Mouse (Mus musculus) large intestine, adult 2 months (tissue): Measurements from ENCODE around the gene Med26. TPM values are rescaled to one million over a fixed set of nuclear protein-coding genes. Genes with fewer than 3 reads are reported as not detected.

Experiments used
- polyA plus RNA-seq: library from polyadenylated mRNA; depleted of rRNA; stranded (reverse); fragments of >200 nt; gene quantifications from 2 replicates; pipeline ENCODE4 v1.2.3, GENCODE M21; 2012; rRNA removed

Med26 gene
- polyA plus RNA-seq, 1 experiment = 6.9 TPM

Other genes starting within 250 kb of the Med26 start
- gene Gm10282, start 243.0 kb downstream of the Med26 start, polyA plus RNA-seq = 0.81 and 1.1 TPM in 2 replicates
- gene Klf2, start 229.2 kb downstream of the Med26 start, polyA plus RNA-seq = 9.5 and 11.3 TPM in 2 replicates
- gene Eps15l1, start 126.8 kb downstream of the Med26 start, polyA plus RNA-seq = 25.5 and 34.9 TPM in 2 replicates
- gene Calr3, start 104.4 kb downstream of the Med26 start, polyA plus RNA-seq = 0.12 and 0.18 TPM in 2 replicates
- 3.2 and 3.4 TPM in 2 replicates for gene 1700030K09Rik, start 104.4 kb downstream of the Med26 start, polyA plus RNA-seq
- gene Cherp, start 73.0 kb downstream of the Med26 start, polyA plus RNA-seq = 23.7 and 38.3 TPM in 2 replicates
- gene Slc35e1, start 55.7 kb downstream of the Med26 start, polyA plus RNA-seq = 64.1 and 108 TPM in 2 replicates
- gene Smim7, start 22.8 kb upstream of the Med26 start, polyA plus RNA-seq = 41.0 and 50.4 TPM in 2 replicates
- gene Tmem38a, start 23.8 kb upstream of the Med26 start, polyA plus RNA-seq = 11.1 and 15.1 TPM in 2 replicates
- 0.03 and 0.05 TPM in 2 replicates for gene Nwd1, start 98.4 kb upstream of the Med26 start, polyA plus RNA-seq
- gene Sin3b, start 175.0 kb upstream of the Med26 start, polyA plus RNA-seq = 108 and 132 TPM in 2 replicates
- 2.3 and 4.5 TPM in 2 replicates for gene F2rl3, start 213.6 kb upstream of the Med26 start, polyA plus RNA-seq